Mouse (Mus musculus): ENCODE measurements around the gene Dnajc13. TPM values are rescaled to one million over a fixed set of nuclear protein-coding genes. Genes with fewer than 3 reads are reported as not detected.

Gene Dnajc13
- polyA plus RNA-seq, 1 experiment from 2014 or later, result 14.8 TPM

GRCm38 (mm10) chr9:104277528-104278162 lies 14.9 kb upstream of the Dnajc13 start:
- peaks cover 6% of the 10 kb centered on the region for H3K27me3 ChIP-seq
- H3K9ac ChIP-seq, result no peak overlapping the region
- H3K4me1 ChIP-seq (replicated peaks), result 0 out of 2 replicates have a peak, but pooled peaks cover 3% of the 10 kb centered on the region
- H3K36me3 ChIP-seq, result no peaks in the 10 kb centered on the region
- H3K9me3 ChIP-seq (replicated peaks), result no peaks in the 10 kb centered on the region
- peak overlapping the region; percentile 49 for H3K4me2 ChIP-seq
- ATAC-seq (replicated peaks; ENCODE audit: insufficient number of reproducible peaks, insufficient read depth, low FRiP score, low read depth), result no peak
- no peak overlapping the region for H3K4me3 ChIP-seq
- WGBS, result 24% methylated on average over 18 of the region's 18 CpGs
- no peak overlapping the region for H3K27ac ChIP-seq

DNA sequence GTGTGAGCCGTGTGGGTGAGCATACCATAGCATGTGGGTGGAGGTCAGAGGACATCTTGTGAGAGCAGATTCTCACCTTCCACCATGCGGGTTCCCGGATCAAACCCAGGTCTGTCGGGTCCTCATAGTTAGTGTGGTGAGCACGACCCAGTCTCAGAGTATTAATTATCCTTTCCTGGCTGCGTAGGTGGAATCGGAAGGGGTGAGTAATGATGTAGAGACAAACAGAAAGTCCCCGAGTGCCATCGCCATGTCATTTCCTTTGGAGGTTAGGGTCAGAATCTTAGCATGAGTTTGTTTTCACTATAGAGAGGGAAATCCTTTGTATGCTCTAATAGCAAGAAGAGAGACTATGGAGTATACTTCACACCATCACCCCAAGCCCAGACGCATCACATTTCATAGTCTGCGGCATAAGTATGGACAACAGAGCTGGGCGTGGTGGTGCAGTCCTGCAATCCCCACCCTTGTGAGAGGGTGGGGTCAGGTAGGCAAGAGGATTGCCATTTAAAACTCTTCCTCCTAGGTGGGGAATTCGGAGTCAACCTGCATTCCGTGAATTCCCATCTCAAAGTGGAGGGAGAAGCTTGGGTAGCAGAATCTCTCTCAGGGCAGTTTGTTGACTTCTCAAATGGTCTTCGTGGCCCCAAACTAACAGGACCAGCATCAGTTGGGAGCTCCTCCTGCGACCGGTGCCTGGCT lies 12.5 kb upstream of the Dnajc13 start:
- Histone ChIP-seq H3K9ac (no peak overlapping the region), H3K9me3 (replicated peaks) (no peaks in the 10 kb centered on the region), H3K4me2 (no peak overlapping the region), H3K4me1 (replicated peaks) (0 out of 2 replicates have a peak, but pooled peaks cover 3% of the 10 kb centered on the region), H3K27me3 (peaks cover 6% of the 10 kb centered on the region), H3K4me3 (no peak overlapping the region), H3K27ac (no peak overlapping the region), H3K36me3 (no peaks in the 10 kb centered on the region)
- WGBS, result 73% methylated on average over 17 of the region's 17 CpGs
- no peak for ATAC-seq (replicated peaks; ENCODE audit: insufficient number of reproducible peaks, insufficient read depth, low FRiP score, low read depth)

DNA sequence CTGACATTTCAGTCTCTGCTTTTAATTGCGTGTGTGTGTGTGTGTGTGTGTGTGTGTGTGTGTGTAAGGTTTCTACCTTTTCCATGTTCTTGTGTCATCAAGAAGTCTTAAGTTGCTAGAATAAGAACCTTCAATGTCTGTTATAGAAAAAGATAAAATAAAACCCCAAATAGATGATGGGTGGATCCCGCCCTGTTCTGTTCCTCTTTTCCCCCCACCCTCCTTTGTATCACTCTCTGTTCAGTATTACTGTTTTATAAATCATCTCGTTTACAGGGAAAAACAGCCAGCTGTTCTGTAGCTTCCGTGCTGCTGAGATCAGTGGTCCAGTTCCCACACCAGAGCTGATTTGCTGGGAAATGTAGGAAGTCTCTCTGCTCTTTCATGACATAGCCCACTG lies 9.3 kb upstream of the Dnajc13 start:
- 55% methylated on average over 4 of the region's 4 CpGs for WGBS
- no peaks in the 10 kb centered on the region for H3K4me1 ChIP-seq (replicated peaks)
- H3K4me2 ChIP-seq, result no peak overlapping the region
- no peak overlapping the region for H3K27ac ChIP-seq
- H3K9ac ChIP-seq, result no peak overlapping the region
- no peak for ATAC-seq (replicated peaks; ENCODE audit: insufficient number of reproducible peaks, insufficient read depth, low FRiP score, low read depth)
- H3K27me3 ChIP-seq, result no peaks in the 10 kb centered on the region
- H3K9me3 ChIP-seq (replicated peaks), result no peaks in the 10 kb centered on the region
- no peak overlapping the region for H3K4me3 ChIP-seq
- no peaks in the 10 kb centered on the region for H3K36me3 ChIP-seq

GRCm38 (mm10) chr9:104271642-104272041 lies 8.9 kb upstream of the Dnajc13 start:
- H3K9ac ChIP-seq, result no peak overlapping the region
- no peak for ATAC-seq (replicated peaks; ENCODE audit: insufficient number of reproducible peaks, insufficient read depth, low FRiP score, low read depth)
- no peak overlapping the region for H3K4me3 ChIP-seq
- H3K27me3 ChIP-seq, result no peaks in the 10 kb centered on the region
- no peak overlapping the region for H3K4me2 ChIP-seq
- 61% methylated on average over 4 of the region's 4 CpGs for WGBS
- no peaks in the 10 kb centered on the region for H3K36me3 ChIP-seq
- H3K27ac ChIP-seq, result no peak overlapping the region
- H3K4me1 ChIP-seq (replicated peaks), result no peaks in the 10 kb centered on the region
- no peaks in the 10 kb centered on the region for H3K9me3 ChIP-seq (replicated peaks)

GRCm38 (mm10) chr9:104269944-104270343 lies 7.2 kb upstream of the Dnajc13 start:
- Histone ChIP-seq H3K4me3 (no peak overlapping the region), H3K36me3 (no peaks in the 10 kb centered on the region), H3K27ac (no peak overlapping the region), H3K9ac (no peak overlapping the region), H3K4me2 (no peak overlapping the region), H3K4me1 (replicated peaks) (no peaks in the 10 kb centered on the region), H3K27me3 (no peaks in the 10 kb centered on the region), H3K9me3 (replicated peaks) (no peaks in the 10 kb centered on the region)
- no peak for ATAC-seq (replicated peaks; ENCODE audit: insufficient number of reproducible peaks, insufficient read depth, low FRiP score, low read depth)
- WGBS, result 70% methylated on average over 3 of the region's 3 CpGs

DNA sequence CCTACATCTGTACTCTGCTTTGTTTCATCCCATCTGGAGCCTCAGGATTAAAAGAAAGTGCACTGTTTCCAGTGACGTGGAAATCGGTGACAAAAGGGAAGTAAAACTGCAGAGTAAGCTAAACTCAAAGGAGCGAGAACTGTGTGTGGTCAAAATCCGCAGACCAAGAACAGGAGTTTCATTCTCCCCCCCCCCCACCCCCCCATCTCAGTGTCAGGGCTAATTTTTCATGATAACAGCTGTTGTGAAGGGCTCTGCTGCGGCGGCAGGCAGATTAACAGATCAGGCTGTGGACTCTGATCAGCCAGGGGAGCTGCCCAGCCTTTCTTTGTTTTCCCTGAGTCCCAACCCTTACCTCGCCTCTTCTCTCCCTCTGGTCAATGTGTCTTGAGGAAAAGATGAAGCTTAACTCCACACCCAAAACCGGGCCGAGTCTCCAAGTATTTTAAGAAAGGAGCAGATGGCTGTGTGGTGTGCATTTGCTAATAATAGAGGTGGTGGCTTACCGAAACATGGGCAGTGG lies 6.7 kb upstream of the Dnajc13 start:
- Histone ChIP-seq H3K27me3 (no peaks in the 10 kb centered on the region), H3K9me3 (replicated peaks) (no peaks in the 10 kb centered on the region), H3K9ac (no peak overlapping the region), H3K27ac (no peak overlapping the region), H3K4me2 (no peak overlapping the region), H3K36me3 (no peaks in the 10 kb centered on the region), H3K4me1 (replicated peaks) (no peaks in the 10 kb centered on the region), H3K4me3 (no peak overlapping the region)
- no peak for ATAC-seq (replicated peaks; ENCODE audit: insufficient number of reproducible peaks, insufficient read depth, low FRiP score, low read depth)
- WGBS, result 38% methylated on average over 10 of the region's 10 CpGs

GRCm38 (mm10) chr9:104264567-104264966 lies 1.8 kb upstream of the Dnajc13 start:
- Histone ChIP-seq H3K4me2 (no peak overlapping the region), H3K4me1 (replicated peaks) (peaks cover 15% of the 10 kb centered on the region), H3K27me3 (no peaks in the 10 kb centered on the region), H3K27ac (no peak overlapping the region), H3K4me3 (no peak overlapping the region), H3K36me3 (no peaks in the 10 kb centered on the region), H3K9me3 (replicated peaks) (no peaks in the 10 kb centered on the region), H3K9ac (no peak overlapping the region)
- 63% methylated on average over 2 of the region's 2 CpGs for WGBS
- no peak for ATAC-seq (replicated peaks; ENCODE audit: insufficient number of reproducible peaks, insufficient read depth, low FRiP score, low read depth)

GRCm38 (mm10) chr9:104262016-104262762 lies 541 bp downstream of the Dnajc13 start:
- H3K9me3 ChIP-seq (replicated peaks), result no peaks in the 10 kb centered on the region
- H3K36me3 ChIP-seq, result no peaks in the 10 kb centered on the region
- H3K9ac ChIP-seq, result peak overlapping the region; percentile 90
- peak overlapping the region; percentile 83 for H3K4me2 ChIP-seq
- H3K27ac ChIP-seq, result peak overlapping the region; percentile 90
- H3K27me3 ChIP-seq, result no peaks in the 10 kb centered on the region
- under 1% methylated on average over 36 of the region's 46 CpGs for WGBS
- H3K4me1 ChIP-seq (replicated peaks), result peaks cover 15% of the 10 kb centered on the region
- ATAC-seq (replicated peaks; ENCODE audit: insufficient number of reproducible peaks, insufficient read depth, low FRiP score, low read depth), result peak; percentile 66
- H3K4me3 ChIP-seq, result peak overlapping the region; percentile 99

DNA sequence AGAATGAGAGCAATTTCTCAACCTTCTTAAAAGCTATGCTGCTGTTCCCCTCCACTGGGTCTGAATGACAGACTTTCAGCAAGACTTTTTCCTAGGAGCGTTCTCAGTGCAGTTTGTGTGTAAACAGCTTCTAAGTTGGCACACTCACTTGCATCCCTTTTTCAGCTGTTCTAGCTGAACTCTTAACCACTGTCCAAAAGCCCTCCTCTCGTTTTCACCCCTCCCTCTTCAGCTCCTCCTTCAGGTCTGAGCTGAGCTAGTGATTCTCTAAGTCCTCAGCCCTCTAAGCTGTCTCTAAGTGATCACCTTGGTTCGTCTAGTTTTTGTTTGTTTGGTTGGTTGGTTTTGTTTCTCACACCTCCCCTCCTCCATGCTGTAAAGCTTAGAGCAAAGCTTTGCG lies 2.4 kb downstream of the Dnajc13 start:
- Histone ChIP-seq H3K4me3 (no peak overlapping the region), H3K27me3 (no peaks in the 10 kb centered on the region), H3K4me2 (no peak overlapping the region; the same call in 1 of the 2 replicates), H3K9me3 (replicated peaks) (no peaks in the 10 kb centered on the region), H3K9ac (no peak overlapping the region), H3K4me1 (replicated peaks) (peaks cover 15% of the 10 kb centered on the region), H3K36me3 (no peaks in the 10 kb centered on the region), H3K27ac (peak overlapping the region; percentile 27; the same call in 1 of the 2 replicates)
- WGBS, result 63% methylated on average over 4 of the region's 4 CpGs
- no peak for ATAC-seq (replicated peaks; ENCODE audit: insufficient number of reproducible peaks, insufficient read depth, low FRiP score, low read depth)

- H3K27me3 ChIP-seq, result no peaks in the 10 kb centered on the region
- no peak overlapping the region for H3K9ac ChIP-seq
- H3K4me2 ChIP-seq, result no peak overlapping the region
- H3K4me3 ChIP-seq, result no peak overlapping the region
- no peaks in the 10 kb centered on the region for H3K9me3 ChIP-seq (replicated peaks)
- WGBS, result 62% methylated on average over 2 of the region's 2 CpGs
- H3K4me1 ChIP-seq (replicated peaks), result peaks cover 20% of the 10 kb centered on the region
- no peak for ATAC-seq (replicated peaks; ENCODE audit: insufficient number of reproducible peaks, insufficient read depth, low FRiP score, low read depth)
- H3K27ac ChIP-seq, result no peak overlapping the region
- H3K36me3 ChIP-seq, result no peaks in the 10 kb centered on the region
Measured at GRCm38 (mm10) chr9:104256085-104256484, 6.6 kb downstream of the Dnajc13 start.

DNA sequence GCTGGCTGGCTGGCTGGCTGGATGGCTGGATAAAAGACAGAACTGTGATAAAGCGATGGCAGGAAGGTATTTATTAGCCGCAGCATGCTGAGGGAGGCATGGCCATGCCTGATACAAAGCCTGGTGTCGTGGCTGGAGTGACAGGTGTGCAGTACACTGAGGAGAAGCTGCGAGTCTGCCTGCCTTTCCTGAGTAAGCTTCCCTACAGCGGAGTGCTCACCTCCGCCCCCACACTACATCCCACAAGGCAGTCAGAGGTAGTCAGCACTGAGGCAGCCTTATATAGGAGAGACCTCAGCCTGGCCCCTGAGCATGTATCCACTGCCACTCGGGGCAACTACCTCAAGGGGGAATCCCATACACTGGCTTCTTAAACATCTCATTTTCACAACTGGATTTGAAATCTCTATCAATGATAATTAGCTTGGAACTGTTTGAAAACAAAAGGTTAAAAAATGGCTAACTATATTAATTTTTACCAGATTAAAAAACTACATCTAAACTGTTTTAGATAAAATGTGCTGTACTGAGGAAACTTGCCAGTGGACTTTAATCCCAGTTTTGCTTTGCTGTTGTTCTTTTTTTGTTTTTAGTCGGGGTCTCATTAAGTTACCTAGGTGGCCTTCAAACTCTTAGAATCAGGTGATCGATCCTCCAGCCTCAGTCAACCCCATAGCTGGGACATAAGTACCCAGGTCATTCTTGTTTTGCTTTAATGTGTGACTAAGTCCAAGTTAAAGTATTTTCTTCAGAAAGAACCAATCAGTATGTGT lies 8.1 kb downstream of the Dnajc13 start:
- H3K27ac ChIP-seq, result no peak overlapping the region
- no peak overlapping the region for H3K4me2 ChIP-seq
- H3K9ac ChIP-seq, result 0 out of 2 replicates have a peak overlapping the region, but pooled peaks have one; percentile 6
- 46% methylated on average over 9 of the region's 9 CpGs for WGBS
- ATAC-seq (replicated peaks; ENCODE audit: insufficient number of reproducible peaks, insufficient read depth, low FRiP score, low read depth), result no peak
- H3K4me1 ChIP-seq (replicated peaks), result peaks cover 19% of the 10 kb centered on the region
- H3K9me3 ChIP-seq (replicated peaks), result no peaks in the 10 kb centered on the region
- H3K4me3 ChIP-seq, result no peak overlapping the region
- H3K36me3 ChIP-seq, result no peaks in the 10 kb centered on the region
- no peaks in the 10 kb centered on the region for H3K27me3 ChIP-seq

All from heart, embryonic 15.5 days (tissue).